Mouse (Mus musculus): Measurements from ENCODE around the gene Ywhag.

Ywhag gene

DNA sequence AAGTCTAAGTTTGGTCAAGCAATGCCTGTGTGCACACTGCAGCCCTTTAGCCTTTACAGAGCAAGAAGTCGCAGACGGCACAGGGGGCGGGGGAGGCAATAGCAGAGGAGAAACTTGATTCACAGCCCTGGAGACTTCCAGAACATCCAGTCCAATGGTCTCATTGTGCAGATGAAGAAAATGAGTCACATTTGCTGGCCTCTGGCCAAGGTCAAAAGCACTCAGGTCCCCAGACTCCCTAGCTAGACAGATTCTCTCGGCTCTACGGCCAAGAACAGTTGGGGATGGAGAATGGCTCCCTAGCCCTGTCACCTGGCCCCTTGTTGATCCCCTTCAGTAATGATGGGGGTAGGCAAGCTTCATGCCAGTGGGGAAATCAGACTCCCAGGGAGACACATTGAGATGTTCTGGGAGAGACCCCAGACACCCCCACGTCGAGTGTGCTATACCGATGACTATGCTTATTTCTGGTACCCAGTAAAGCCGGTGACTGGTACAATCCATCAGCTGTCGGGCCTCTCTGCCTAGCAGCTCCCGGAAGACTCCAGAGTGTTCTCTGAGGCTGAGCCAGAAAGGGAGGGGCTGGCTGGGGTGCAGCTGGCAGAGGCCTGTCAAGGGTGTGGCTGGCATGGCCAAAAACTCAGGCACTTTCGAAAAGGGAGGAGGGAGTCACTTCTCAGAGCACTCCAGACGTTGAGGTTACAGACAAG is 54.8 kb downstream of the Ywhag start:
- DNase-seq: peak; percentile 71

DNA sequence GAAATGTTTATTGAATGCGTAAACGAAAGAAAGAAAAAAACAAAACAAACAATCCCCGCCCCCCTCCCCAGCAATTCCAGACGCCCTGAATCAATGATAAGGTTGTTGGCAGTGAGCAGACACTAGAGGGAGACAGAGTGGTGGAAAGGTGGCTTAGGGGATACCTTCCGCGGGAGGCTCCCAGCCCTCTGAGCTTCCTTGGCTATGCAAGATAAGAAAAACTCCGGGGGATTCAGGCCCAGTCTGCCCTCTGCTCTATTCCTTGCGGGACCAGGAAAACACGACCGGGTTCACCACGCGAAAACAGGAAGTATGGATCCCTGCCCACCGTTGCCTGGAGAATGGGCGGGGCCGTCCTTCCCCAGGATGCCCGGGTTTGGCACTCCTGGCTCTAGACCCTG is 56.6 kb downstream of the Ywhag start:
- DNase-seq: peak; percentile 78

DNA sequence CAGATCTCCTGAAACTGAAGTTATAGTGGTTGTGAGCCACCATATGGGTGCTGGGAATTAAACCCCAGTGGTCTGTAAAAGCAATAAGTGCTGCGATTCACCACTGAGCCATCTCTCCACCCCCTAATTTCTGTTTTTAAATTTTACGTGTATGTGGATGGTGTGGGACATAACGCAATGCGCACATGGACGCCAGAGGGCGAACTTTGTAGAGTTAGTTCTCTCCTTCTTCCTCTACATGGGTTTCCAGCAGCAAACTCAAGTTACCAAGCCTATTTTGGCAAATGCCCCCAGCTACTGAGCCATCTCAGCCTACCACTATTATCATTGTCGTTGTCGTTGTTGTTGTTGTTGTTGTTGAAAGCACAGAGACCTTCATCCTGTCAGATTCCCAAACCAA is 57.2 kb downstream of the Ywhag start:
- DNase-seq: peak; percentile 77

DNA sequence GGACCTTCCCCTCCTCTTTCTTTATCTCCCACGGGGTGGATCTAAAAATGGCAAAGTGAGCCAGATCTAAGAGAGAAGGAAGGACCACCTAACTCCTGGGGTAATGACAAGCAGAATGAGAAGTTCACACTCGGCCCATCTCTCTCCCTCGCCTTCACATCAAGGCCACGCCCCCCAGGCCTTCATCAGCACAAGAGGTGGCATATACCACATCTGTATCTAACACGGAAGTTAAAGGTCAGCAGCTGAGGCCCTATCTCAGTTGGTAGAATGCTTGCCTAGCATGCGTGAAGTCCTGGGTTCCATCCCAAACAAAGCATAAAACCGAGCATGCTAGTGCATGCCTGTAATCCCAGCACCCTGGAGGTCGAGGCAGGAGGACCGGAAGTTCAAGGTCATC is 60.7 kb downstream of the Ywhag start:
- DNase-seq: no peak

DNA sequence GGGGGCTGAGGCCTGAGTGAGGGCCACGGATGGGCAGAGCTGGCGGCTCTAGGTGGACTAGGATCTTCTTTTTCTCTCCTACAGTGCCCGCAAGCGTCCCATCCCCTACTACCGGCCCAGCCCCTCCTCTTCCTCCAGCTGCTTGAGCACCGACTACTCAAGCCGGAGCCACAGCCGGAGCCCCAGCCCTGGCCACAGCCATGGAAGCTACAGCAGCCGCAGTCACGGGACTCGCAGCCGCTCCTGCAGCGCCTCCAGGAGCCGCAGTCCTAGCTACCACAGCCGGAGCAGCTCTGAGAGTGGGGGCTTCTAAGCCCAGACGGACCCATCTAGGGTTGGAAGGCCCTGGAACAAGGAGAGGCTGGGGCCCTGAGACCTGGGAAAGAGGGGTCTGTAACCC is 61.4 kb downstream of the Ywhag start:
- DNase-seq: no peak

DNA sequence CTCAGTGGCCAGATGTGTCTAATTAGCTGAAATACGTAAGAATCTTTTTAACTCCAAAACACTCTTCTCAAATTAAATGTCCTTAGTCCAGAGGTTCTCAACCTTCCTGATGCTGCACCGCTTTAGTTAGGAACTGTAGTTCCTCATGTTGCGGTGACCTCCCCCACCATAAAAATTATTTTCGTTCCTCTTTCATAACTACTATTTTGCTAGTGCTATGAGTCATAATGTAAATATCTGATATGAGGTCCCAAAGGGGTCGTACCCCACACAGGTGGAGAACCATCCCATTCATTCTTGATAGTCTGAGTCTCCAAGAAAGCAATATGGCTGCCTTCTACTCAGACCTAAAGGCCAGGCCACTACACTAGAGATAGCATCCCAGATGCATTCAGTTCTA is 63.9 kb downstream of the Ywhag start:
- no peak for DNase-seq

DNA sequence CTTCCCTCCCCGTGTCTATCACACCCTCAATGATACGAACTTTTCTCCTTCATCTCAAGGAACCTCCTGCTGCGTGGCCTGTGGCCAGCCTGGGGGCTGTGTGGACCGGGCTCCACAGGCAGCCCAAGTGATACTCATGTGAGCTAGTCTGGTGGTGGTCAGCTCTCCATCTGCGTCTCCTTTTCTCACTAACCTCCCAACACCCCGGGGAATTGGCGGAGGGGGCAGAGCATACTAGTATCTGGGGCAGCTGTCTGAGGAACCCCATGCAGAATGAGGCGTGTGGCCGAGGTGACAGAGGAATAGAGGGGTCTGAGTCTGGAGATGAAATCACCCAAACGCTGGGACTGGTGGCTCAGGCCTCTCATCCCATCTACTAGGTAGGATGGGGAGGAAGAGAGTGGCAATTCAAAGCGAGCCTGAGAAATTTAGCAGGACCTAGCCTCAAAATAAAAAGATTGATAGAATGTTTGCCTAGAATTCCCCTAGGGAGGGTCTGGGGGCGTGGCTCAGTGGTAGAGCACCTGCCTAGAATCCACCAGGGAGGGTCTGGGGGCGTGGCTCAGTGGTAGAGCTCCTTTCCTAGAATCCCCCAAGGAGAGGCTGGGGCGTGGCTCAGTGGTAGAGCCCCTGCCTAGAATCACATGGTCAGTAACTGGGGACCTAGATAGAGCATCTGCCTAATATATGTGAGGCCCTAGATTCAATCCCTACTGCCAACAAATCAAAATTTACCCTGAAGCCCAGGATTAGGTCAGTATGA is 64.6 kb downstream of the Ywhag start:
- DNase-seq: no peak

DNA sequence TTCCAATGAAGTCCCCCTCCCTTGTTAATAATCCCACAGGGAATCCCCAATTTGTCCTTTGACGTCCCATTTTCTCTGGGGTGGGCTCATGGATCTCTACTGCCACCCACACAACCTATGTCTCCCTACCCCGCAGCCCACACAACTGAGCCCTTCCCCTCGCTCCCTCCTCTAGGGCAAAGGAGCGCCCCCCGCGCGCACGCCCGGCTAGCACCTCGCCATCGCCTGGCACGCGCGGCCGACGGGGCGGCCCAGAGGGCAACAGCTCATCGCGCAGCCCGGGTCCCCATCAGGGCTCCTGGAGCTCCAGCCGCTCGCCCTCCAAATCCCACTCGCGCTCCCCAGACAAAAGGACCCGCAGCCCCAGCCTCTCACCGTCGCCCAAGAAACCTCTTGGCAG is 65.8 kb downstream of the Ywhag start:
- no peak for DNase-seq

DNA sequence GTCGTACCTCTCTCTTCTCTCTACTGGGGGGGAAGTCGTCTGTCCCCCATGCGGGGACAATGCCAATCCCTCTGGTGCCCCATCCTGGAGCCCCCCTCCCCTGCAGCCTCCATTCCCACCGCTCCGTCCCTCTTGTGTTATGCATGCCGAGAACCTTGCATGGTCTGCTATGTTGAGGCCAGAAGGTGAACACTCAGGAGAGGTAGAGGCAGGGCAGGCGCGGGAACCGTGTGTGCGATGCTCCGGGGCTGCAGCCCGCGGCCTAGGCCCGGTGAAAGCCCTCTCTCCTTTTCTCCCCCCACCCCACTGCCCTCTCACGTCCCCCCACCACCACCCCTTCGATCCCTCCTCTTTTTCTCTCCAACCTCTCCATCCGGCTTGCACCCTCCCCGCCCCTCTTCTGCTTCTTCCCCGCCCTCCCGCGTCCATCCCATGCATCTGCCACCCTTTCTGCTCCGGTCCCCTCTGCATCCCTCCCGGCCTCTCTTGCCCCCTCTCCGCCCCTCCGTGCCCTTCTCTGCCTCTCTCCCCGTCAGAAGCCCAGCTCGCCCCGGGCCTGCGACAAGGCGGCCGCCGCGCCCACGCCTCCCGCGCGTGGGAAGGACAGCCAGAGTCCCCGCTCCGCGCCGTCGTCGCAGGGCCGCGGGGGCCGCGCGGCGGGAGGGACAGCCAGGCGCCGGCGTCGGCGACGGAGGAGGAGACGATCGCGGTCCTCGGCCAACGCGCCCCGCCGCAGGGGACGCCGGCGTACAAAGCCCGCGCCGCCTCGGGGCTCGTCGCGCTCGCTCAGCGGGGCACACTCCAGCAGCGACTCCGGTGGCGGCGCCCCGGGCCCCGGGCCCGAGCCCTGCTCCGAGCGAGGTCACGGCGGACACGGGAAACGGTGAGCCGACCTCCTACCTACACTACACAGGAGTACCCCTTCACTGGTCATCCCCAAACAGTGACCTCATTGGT is 66.5 kb downstream of the Ywhag start:
- peak; percentile 41 for DNase-seq

DNA sequence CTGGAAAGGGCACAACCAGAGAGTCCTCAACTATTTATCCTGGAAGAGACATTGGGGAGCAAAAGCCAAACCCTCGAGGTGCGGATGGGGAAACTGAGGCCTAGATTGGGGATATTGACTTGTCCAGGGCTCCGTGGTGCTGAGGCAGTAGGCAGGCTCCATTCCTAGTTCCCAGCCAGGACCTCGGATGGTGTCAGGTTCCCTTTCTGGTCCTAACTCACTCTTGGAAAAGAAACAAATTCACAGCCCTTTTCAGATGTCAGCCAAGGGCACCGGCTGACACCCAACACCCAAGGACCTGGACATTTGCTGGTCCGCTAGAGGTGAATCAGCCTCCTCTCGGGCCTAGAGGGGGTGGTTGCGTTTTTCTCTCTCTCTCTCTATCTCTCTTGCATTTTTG is 67.8 kb downstream of the Ywhag start:
- DNase-seq: no peak
